Mouse (Mus musculus): ENCODE measurements around the gene Ghrhr. TPM values are rescaled to one million over a fixed set of nuclear protein-coding genes. Genes with fewer than 3 reads are reported as not detected.
A peak's percentile ranks its signal among the peaks of the same experiment; 100 is the strongest.

Gene Ghrhr
- total and polyA plus RNA-seq, 2 experiments, result 0.09 TPM; not detected in 1

DNA sequence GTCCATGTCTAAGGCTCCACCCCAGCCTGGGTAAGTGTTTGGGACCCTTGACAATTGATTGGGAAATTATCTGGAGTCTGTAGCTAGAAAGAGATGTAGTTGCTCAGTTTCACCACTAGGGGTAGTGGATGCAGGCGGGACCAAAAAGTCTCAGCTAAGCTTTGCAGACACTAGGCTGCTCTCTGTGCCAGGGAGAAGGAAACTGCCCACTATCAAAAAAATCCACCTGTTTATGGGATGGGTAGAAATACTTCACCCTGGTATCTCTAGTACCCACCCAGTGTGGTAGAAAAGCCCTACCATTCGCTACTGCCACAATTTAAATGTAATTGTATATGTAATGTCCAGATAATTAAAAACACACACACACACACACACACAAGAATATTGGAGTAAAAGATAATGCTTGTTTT lies 17.4 kb upstream of the Ghrhr start:
- H3K4me3 ChIP-seq (ENCODE audit: insufficient read depth, low read depth, low read length), result no peak overlapping the region
- H3K27ac ChIP-seq (replicated peaks; ENCODE audit: insufficient read depth, low read depth, low read length), result no peak overlapping the region
- no peaks in the 10 kb centered on the region for H3K27me3 ChIP-seq (ENCODE audit: control insufficient read depth, insufficient read depth, low read length)
- H3K9ac ChIP-seq (ENCODE audit: low read depth, low read length), result no peak overlapping the region
- DNase-seq (ENCODE audit: extremely low read depth, low read depth, low spot score), result peak; percentile 24
- TF ChIP-seq CTCF (IDR thresholded peaks at IDR 0.05; ENCODE audit: low read depth, low read length) (peak; percentile 51; the same call in 1 of the 2 replicates), POLR2A (IDR thresholded peaks at IDR 0.05; ENCODE audit: extremely low read depth, insufficient read depth, low read length) (no peak)
- H3K36me3 ChIP-seq (ENCODE audit: control insufficient read depth, insufficient read depth, low read length), result no peaks in the 10 kb centered on the region
- WGBS, result 37% methylated on average over 2 of the region's 2 CpGs
- H3K4me1 ChIP-seq (ENCODE audit: control insufficient read depth, insufficient read depth, low read length), result 0 out of 2 replicates have a peak, but pooled peaks cover 2% of the 10 kb centered on the region
- no peaks in the 10 kb centered on the region for H3K79me2 ChIP-seq (ENCODE audit: control insufficient read depth, insufficient read depth, low read length)

DNA sequence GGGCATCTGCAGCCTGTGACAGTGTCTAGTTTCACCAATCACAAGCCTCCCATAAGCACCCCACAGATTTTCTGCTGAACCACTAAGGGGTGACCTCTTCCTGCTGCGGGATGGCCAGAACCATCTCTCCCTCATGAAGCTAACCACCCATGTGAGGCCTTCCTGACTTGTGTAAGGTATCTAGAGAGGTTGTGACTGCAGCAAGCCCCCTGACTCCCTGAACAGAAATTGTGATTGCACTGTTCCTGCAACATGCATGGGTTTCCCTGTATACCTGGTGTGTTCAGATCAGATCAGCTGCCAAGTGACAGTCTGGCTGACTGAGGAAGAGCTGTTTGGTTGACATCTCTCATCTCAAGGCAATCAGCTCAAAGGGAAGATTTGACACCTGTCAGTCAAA lies 13.4 kb upstream of the Ghrhr start:
- no peaks in the 10 kb centered on the region for H3K27me3 ChIP-seq (ENCODE audit: control insufficient read depth, insufficient read depth, low read length)
- no peak overlapping the region for H3K4me3 ChIP-seq (ENCODE audit: insufficient read depth, low read depth, low read length)
- 0 out of 2 replicates have a peak, but pooled peaks cover 2% of the 10 kb centered on the region for H3K4me1 ChIP-seq (ENCODE audit: control insufficient read depth, insufficient read depth, low read length)
- TF ChIP-seq POLR2A (IDR thresholded peaks at IDR 0.05; ENCODE audit: extremely low read depth, insufficient read depth, low read length) (no peak), CTCF (IDR thresholded peaks at IDR 0.05; ENCODE audit: low read depth, low read length) (no peak)
- no peak for DNase-seq (ENCODE audit: extremely low read depth, low read depth, low spot score)
- WGBS, result 69% methylated on average over 1 of the region's 1 CpGs
- no peaks in the 10 kb centered on the region for H3K79me2 ChIP-seq (ENCODE audit: control insufficient read depth, insufficient read depth, low read length)
- no peak overlapping the region for H3K27ac ChIP-seq (replicated peaks; ENCODE audit: insufficient read depth, low read depth, low read length)
- no peaks in the 10 kb centered on the region for H3K36me3 ChIP-seq (ENCODE audit: control insufficient read depth, insufficient read depth, low read length)
- no peak overlapping the region for H3K9ac ChIP-seq (ENCODE audit: low read depth, low read length)

GRCm38 (mm10) chr6:55367126-55367525 lies 9.0 kb upstream of the Ghrhr start:
- no peak overlapping the region for H3K27ac ChIP-seq (replicated peaks; ENCODE audit: insufficient read depth, low read depth, low read length)
- H3K4me1 ChIP-seq (ENCODE audit: control insufficient read depth, insufficient read depth, low read length), result no peaks in the 10 kb centered on the region

DNA sequence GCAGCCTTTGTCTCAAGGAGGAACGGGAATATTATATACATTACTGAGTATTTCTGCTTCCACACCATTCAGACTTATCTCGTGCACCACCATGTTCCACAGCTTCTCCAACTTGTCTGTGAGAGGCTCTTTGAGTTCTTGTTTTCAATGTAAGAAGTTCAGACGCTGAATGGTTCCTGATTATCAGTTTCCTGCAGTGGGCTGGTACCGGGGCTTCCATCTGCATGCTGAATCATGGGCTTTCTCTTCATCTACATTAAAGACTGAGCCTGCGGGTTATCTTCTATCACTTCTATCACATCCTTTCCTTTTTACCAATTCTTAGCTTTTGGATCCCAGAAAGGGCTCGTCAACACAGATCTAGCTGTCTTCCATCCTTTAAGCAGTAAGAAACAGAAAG lies 5.3 kb upstream of the Ghrhr start:
- 75% methylated on average over 6 of the region's 6 CpGs for WGBS
- no peaks in the 10 kb centered on the region for H3K79me2 ChIP-seq (ENCODE audit: control insufficient read depth, insufficient read depth, low read length)
- DNase-seq (ENCODE audit: extremely low read depth, low read depth, low spot score), result no peak
- no peaks in the 10 kb centered on the region for H3K36me3 ChIP-seq (ENCODE audit: control insufficient read depth, insufficient read depth, low read length)
- no peak overlapping the region for H3K4me3 ChIP-seq (ENCODE audit: insufficient read depth, low read depth, low read length)
- no peaks in the 10 kb centered on the region for H3K4me1 ChIP-seq (ENCODE audit: control insufficient read depth, insufficient read depth, low read length)
- H3K27me3 ChIP-seq (ENCODE audit: control insufficient read depth, insufficient read depth, low read length), result no peaks in the 10 kb centered on the region
- no peak for TF ChIP-seq CTCF (IDR thresholded peaks at IDR 0.05; ENCODE audit: low read depth, low read length)
- no peak for TF ChIP-seq POLR2A (IDR thresholded peaks at IDR 0.05; ENCODE audit: extremely low read depth, insufficient read depth, low read length)
- H3K27ac ChIP-seq (replicated peaks; ENCODE audit: insufficient read depth, low read depth, low read length), result no peak overlapping the region
- no peak overlapping the region for H3K9ac ChIP-seq (ENCODE audit: low read depth, low read length)

More at GRCm38 (mm10) chr6:55367126-55367525, 9.0 kb upstream of the Ghrhr start:
- no peaks in the 10 kb centered on the region for H3K27me3 ChIP-seq (ENCODE audit: control insufficient read depth, insufficient read depth, low read length)
- H3K79me2 ChIP-seq (ENCODE audit: control insufficient read depth, insufficient read depth, low read length), result no peaks in the 10 kb centered on the region
- no peaks in the 10 kb centered on the region for H3K36me3 ChIP-seq (ENCODE audit: control insufficient read depth, insufficient read depth, low read length)
- no peak for DNase-seq (ENCODE audit: extremely low read depth, low read depth, low spot score)
- no peak overlapping the region for H3K9ac ChIP-seq (ENCODE audit: low read depth, low read length)
- TF ChIP-seq POLR2A (IDR thresholded peaks at IDR 0.05; ENCODE audit: extremely low read depth, insufficient read depth, low read length) (no peak), CTCF (IDR thresholded peaks at IDR 0.05; ENCODE audit: low read depth, low read length) (no peak)
- H3K4me3 ChIP-seq (ENCODE audit: insufficient read depth, low read depth, low read length), result no peak overlapping the region

GRCm38 (mm10) chr6:55376511-55376910 lies 416 bp downstream of the Ghrhr start:
- no peaks in the 10 kb centered on the region for H3K79me2 ChIP-seq (ENCODE audit: control insufficient read depth, insufficient read depth, low read length)
- no peak overlapping the region for H3K9ac ChIP-seq (ENCODE audit: low read depth, low read length)
- no peaks in the 10 kb centered on the region for H3K4me1 ChIP-seq (ENCODE audit: control insufficient read depth, insufficient read depth, low read length)
- H3K4me3 ChIP-seq (ENCODE audit: insufficient read depth, low read depth, low read length), result no peak overlapping the region
- no peak overlapping the region for H3K27ac ChIP-seq (replicated peaks; ENCODE audit: insufficient read depth, low read depth, low read length)
- no peak for TF ChIP-seq POLR2A (IDR thresholded peaks at IDR 0.05; ENCODE audit: extremely low read depth, insufficient read depth, low read length)
- TF ChIP-seq CTCF (IDR thresholded peaks at IDR 0.05; ENCODE audit: low read depth, low read length), result no peak
- no peaks in the 10 kb centered on the region for H3K27me3 ChIP-seq (ENCODE audit: control insufficient read depth, insufficient read depth, low read length)
- no peaks in the 10 kb centered on the region for H3K36me3 ChIP-seq (ENCODE audit: control insufficient read depth, insufficient read depth, low read length)
- no peak for DNase-seq (ENCODE audit: extremely low read depth, low read depth, low spot score)
- 74% methylated on average over 5 of the region's 5 CpGs for WGBS

DNA sequence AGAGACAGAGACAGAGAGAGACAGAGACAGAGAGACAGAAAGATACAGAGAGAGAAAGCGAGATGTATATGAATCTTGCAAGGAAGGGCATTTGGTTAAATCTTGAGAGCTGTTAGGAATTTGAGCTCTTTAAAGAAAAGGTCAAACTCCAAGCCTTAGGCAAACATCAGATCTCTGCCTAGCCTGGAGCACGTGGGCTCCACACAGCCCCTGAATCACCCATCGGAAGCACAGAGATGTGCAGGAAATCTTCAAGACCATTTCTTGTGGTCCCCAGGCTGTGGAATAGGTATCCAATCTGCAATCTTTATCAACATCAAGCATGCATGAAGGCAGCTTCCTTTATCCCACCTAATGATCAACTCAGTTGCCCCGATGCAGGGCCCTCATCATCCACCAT lies 1.4 kb downstream of the Ghrhr start:
- 49% methylated on average over 4 of the region's 4 CpGs for WGBS
- H3K27ac ChIP-seq (replicated peaks; ENCODE audit: insufficient read depth, low read depth, low read length), result no peak overlapping the region
- H3K36me3 ChIP-seq (ENCODE audit: control insufficient read depth, insufficient read depth, low read length), result no peaks in the 10 kb centered on the region
- no peaks in the 10 kb centered on the region for H3K4me1 ChIP-seq (ENCODE audit: control insufficient read depth, insufficient read depth, low read length)
- H3K79me2 ChIP-seq (ENCODE audit: control insufficient read depth, insufficient read depth, low read length), result no peaks in the 10 kb centered on the region
- H3K9ac ChIP-seq (ENCODE audit: low read depth, low read length), result no peak overlapping the region
- TF ChIP-seq CTCF (IDR thresholded peaks at IDR 0.05; ENCODE audit: low read depth, low read length) (no peak), POLR2A (IDR thresholded peaks at IDR 0.05; ENCODE audit: extremely low read depth, insufficient read depth, low read length) (no peak)
- no peaks in the 10 kb centered on the region for H3K27me3 ChIP-seq (ENCODE audit: control insufficient read depth, insufficient read depth, low read length)
- H3K4me3 ChIP-seq (ENCODE audit: insufficient read depth, low read depth, low read length), result no peak overlapping the region
- peak; percentile 10 for DNase-seq (ENCODE audit: extremely low read depth, low read depth, low spot score)
